16 mouse cellular contexts compared by ENCODE assay signal in genomic region chr1:61355241-61355640, GRCm38 (mm10).
"Had no signal": no experiment of that assay in that cellular context is flagged by ENCODE, and none has a peak within 500 bp of the region (broad histone marks: within the 10 kb centered on the region; RNA-seq: fewer than 3 reads in every experiment).

No protein-coding gene starts in this region.

- H3K4me2 ChIP-seq: hindbrain, embryonic 14.5 days; limb, embryonic 12.5 days; liver, embryonic 13.5 days; neural tube, embryonic 15.5 days had no signal

- H3K36me3 ChIP-seq: limb, embryonic 12.5 days; liver, embryonic 13.5 days; neural tube, embryonic 15.5 days had no signal

- H3K27me3 ChIP-seq: limb, embryonic 12.5 days; liver, embryonic 13.5 days; neural tube, embryonic 15.5 days had no signal

- H3K9me3 ChIP-seq: limb, embryonic 12.5 days; liver, embryonic 13.5 days; neural tube, embryonic 15.5 days had no signal

- H3K4me1 ChIP-seq: liver, embryonic 13.5 days had no signal

- DNase-seq: kidney, postnatal 14 days; layer of hippocampus, adult 9-11 months; liver; liver, embryonic 13.5 days; liver, postnatal 0 days; lung, postnatal 36 days; midbrain, embryonic 14.5 days; right cerebral cortex, postnatal 4 days; spleen, adult 18-20 months; thymus, adult 18-20 months; thymus, postnatal 14 days had no signal

- ATAC-seq: liver, postnatal 0 days; lung, postnatal 0 days had no signal

- H3K4me3 ChIP-seq: limb, embryonic 12.5 days; liver, embryonic 13.5 days; myocyte; neural tube, embryonic 15.5 days had no signal

- H3K9ac ChIP-seq: hindbrain, embryonic 14.5 days; limb, embryonic 12.5 days; liver, embryonic 13.5 days; liver, postnatal 0 days; neural tube, embryonic 15.5 days had no signal

- H3K27ac ChIP-seq: hindbrain, embryonic 14.5 days; limb, embryonic 12.5 days; liver, embryonic 13.5 days; neural tube, embryonic 15.5 days had no signal
